Mouse (Mus musculus) MEL (cell line): ENCODE data around the gene Hgd. TPM values are rescaled to one million over a fixed set of nuclear protein-coding genes. Genes with fewer than 3 reads are reported as not detected.
A peak's percentile ranks its signal among the peaks of the same experiment; 100 is the strongest.

Experiments used
- DNase-seq: peaks from one replicate; pipeline ENCODE4 v3.0.0; 2011; ENCODE audit warnings: low read depth, low spot score
- H3K27ac ChIP-seq: 2 replicates; pipeline ENCODE4 v1.5.1; 2012; ENCODE audit warnings: low read depth, mild to moderate bottlenecking, control low read depth, low read length, moderate library complexity; ENCODE audit not compliant: control insufficient read depth
- H3K27me3 ChIP-seq, 2 experiments: fragments of 150-350 bp in 1 of 2; sonication (generic) in 1 of 2; 2 replicates each; pipeline ENCODE4 v1.6.1; 2012; ENCODE audit warnings: low read length in 2 of 2, mild to moderate bottlenecking in 2 of 2, improper control_type of control experiment in 1 of 2, moderate library complexity in 1 of 2; ENCODE audit not compliant: insufficient read depth in 2 of 2, control insufficient read depth in 1 of 2
- H3K36me3 ChIP-seq, 2 experiments: 2 replicates each; pipeline ENCODE4 v1.6.1; 2012 to 2014; ENCODE audit warnings: low read length in 2 of 2, improper control_type of control experiment in 1 of 2, inconsistent platforms in 1 of 2, mild to moderate bottlenecking in 1 of 2; ENCODE audit not compliant: insufficient read depth in 2 of 2, control insufficient read depth in 1 of 2
- H3K4me1 ChIP-seq, 2 experiments: fragments of 150-350 bp in 1 of 2; sonication (generic) in 1 of 2; 2 replicates each; pipeline ENCODE4 v1.6.1; 2012; ENCODE audit warnings: low read length in 2 of 2, improper control_type of control experiment in 1 of 2, mild to moderate bottlenecking in 1 of 2; ENCODE audit not compliant: insufficient read depth in 2 of 2, control insufficient read depth in 1 of 2
- H3K4me3 ChIP-seq, 2 experiments: fragments of 150-350 bp in 1 of 2; sonication (generic) in 1 of 2; 2 replicates each; pipeline ENCODE4 v1.5.1; 2012; ENCODE audit warnings: low read depth in 2 of 2, low read length in 2 of 2, mild to moderate bottlenecking in 2 of 2, moderate library complexity in 2 of 2, control low read depth in 1 of 2, improper control_type of control experiment in 1 of 2; ENCODE audit not compliant: control insufficient read depth in 1 of 2, insufficient read depth in 1 of 2
- H3K79me2 ChIP-seq: 2 replicates; pipeline ENCODE4 v1.6.1; 2012; ENCODE audit warnings: mild to moderate bottlenecking, low read length, moderate library complexity; ENCODE audit not compliant: control insufficient read depth, poor library complexity, insufficient read depth
- H3K9ac ChIP-seq: 2 replicates; pipeline ENCODE4 v1.6.1; 2012; ENCODE audit warnings: low read depth, mild to moderate bottlenecking, control low read depth, low read length, moderate library complexity; ENCODE audit not compliant: control insufficient read depth, poor library complexity, severe bottlenecking
- H3K9me3 ChIP-seq: fragments of 150-350 bp; sonication (generic); replicated peaks from 2 replicates; pipeline ENCODE4 v1.6.1; 2012; ENCODE audit warnings: mild to moderate bottlenecking, low read length, improper control_type of control experiment, moderate library complexity; ENCODE audit not compliant: insufficient read depth
- BHLHE40 ChIP-seq: IDR thresholded peaks from 2 replicates; pipeline ENCODE4 v1.6.1; 2012; ENCODE audit warnings: low read depth, mild to moderate bottlenecking, inconsistent platforms, low read length, improper control_type of control experiment, borderline replicate concordance
- MAFK ChIP-seq: IDR thresholded peaks from 2 replicates; pipeline ENCODE4 v1.6.1; 2011; ENCODE audit warnings: low read depth, mild to moderate bottlenecking, low read length, improper control_type of control experiment, borderline replicate concordance
- NELFE ChIP-seq: IDR thresholded peaks from 2 replicates; pipeline ENCODE4 v1.6.1; 2011; ENCODE audit warnings: low read depth, low read length, improper control_type of control experiment
- POLR2A ChIP-seq, 2 experiments: IDR thresholded peaks; 2 replicates each; pipeline ENCODE4 v1.6.1; 2011 to 2012; ENCODE audit warnings: low read length in 2 of 2, mild to moderate bottlenecking in 2 of 2, control low read depth in 1 of 2, improper control_type of control experiment in 1 of 2, low read depth in 1 of 2, moderate library complexity in 1 of 2; ENCODE audit not compliant: control insufficient read depth in 1 of 2, insufficient read depth in 1 of 2, poor library complexity in 1 of 2
- POLR2AphosphoS5 ChIP-seq: IDR thresholded peaks from 2 replicates; pipeline ENCODE4 v1.6.1; 2012; ENCODE audit warnings: low read depth, borderline replicate concordance, mild to moderate bottlenecking, inconsistent platforms, low read length, moderate library complexity, mixed read lengths
- RCOR1 ChIP-seq: IDR thresholded peaks from 2 replicates; pipeline ENCODE4 v1.6.1; 2012; ENCODE audit warnings: low read depth, mild to moderate bottlenecking, inconsistent platforms, low read length, improper control_type of control experiment
- SMC3 ChIP-seq: IDR thresholded peaks from 2 replicates; pipeline ENCODE4 v1.6.1; 2011; ENCODE audit warnings: low read depth, low read length, improper control_type of control experiment
- TBP ChIP-seq: IDR thresholded peaks from 2 replicates; pipeline ENCODE4 v1.8.0; 2011; ENCODE audit warnings: low read depth, low read length, improper control_type of control experiment
- UBTF ChIP-seq: IDR thresholded peaks from 2 replicates; pipeline ENCODE4 v1.6.1; 2012; ENCODE audit warnings: low read depth, mild to moderate bottlenecking, inconsistent platforms, low read length, improper control_type of control experiment, moderate library complexity, borderline replicate concordance; ENCODE audit not compliant: insufficient read depth
- polyA plus RNA-seq, 2 experiments: library from polyadenylated mRNA; stranded (reverse) in 1 of 2; unstranded in 1 of 2; fragments of >175 nt in 1 of 2; fragments of >200 nt in 1 of 2; gene quantifications; 2 replicates each; pipeline versions ENCODE4 v1.2.1 to v1.2.4; 2012; ENCODE audit warnings: low replicate concordance in 2 of 2, low read depth in 1 of 2; ENCODE audit not compliant: insufficient read length in 2 of 2, insufficient read depth in 1 of 2, missing spikeins in 1 of 2
- total RNA-seq: library from RNA; depleted of rRNA; stranded (reverse); fragments of 300-350 nt; gene quantifications from 2 replicates; pipeline ENCODE4 v1.2.3, GENCODE M21; 2012

Hgd gene
- total and polyA plus RNA-seq, 3 experiments: not detected

DNA sequence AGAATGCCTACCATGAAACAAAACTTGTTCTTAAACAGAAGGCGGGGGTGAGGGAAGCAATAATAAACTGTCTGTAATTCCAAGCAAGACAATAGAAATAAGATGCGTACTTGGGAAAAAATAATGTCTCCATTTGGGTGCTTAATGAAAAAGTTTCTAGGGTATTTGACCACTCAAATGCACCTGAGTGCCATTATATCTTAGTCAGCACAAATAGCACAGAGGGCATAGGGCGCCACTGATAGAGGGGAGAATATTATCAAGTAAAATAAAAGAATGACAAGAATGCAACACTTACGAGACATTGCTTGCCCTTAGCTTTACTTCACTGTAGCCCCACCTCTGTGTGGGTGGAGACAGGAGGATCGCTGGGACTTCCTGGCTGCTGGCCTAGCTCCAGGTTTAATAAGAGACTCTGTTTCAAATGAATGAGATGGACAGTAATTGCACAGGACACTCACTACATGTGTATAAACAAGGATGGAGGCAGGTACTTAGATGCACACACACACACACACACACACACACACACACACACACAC lies 85.5 kb downstream of the Hgd start:
- Histone ChIP-seq H3K9ac (no peak overlapping the region), H3K4me3 (no peak overlapping the region), H3K36me3 (no peaks in the 10 kb centered on the region), H3K9me3 (no peaks in the 10 kb centered on the region), H3K4me1 (no peaks in the 10 kb centered on the region), H3K27me3 (no peaks in the 10 kb centered on the region; a peak in 1 of 4 replicates), H3K27ac (no peak overlapping the region), H3K79me2 (no peaks in the 10 kb centered on the region)
- peak; percentile 38 for DNase-seq
- no peak for TF ChIP-seq RCOR1
- no peak for TF ChIP-seq SMC3
- TF ChIP-seq UBTF: no peak
- no peak for TF ChIP-seq NELFE
- TF ChIP-seq POLR2A (IDR thresholded peaks at IDR 0.05; ENCODE audit: control insufficient read depth in 1 of 2, insufficient read depth in 1 of 2, low read depth in 1 of 2, low read length in 2 of 2, poor library complexity in 1 of 2): no peak
- TF ChIP-seq MAFK: peak; percentile 33; the same call in 1 of the 2 replicates

DNA sequence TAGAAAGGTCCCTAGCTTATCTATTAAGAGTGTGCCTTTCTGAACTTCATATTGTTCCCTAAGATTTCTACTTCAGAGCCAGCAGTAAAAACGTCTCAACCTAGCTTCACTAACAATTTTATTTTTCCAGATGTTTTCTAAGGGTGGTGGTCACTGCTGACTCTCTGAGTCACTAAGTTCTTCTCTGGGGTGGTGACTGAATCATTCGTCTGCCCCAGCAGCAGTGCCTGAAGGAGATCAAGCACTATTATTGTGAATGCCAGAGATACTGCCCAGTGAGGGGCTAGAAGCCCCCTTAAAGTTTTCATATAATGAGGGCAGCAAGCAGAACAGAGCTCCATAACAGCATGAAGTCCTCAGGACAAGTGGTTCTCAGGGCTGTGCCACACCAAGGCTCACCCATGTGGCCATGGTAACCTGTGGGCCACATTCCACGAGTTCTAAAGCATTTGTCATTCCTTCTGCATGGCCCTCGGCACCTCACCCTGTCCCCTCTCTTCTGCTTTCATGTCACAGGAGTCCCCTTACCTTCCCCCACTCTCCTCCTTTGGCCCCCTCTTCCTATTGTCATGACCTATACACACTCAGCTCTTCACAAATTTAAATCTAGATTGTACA lies 90.8 kb downstream of the Hgd start:
- TF ChIP-seq POLR2AphosphoS5 (no peak), TBP (no peak), BHLHE40 (no peak)
- Histone ChIP-seq H3K36me3 (no peaks in the 10 kb centered on the region), H3K27me3 (peaks cover 0 to 2% of the 10 kb centered on the region in 2 experiments; a peak in 3 of 4 replicates), H3K79me2 (no peaks in the 10 kb centered on the region), H3K9ac (no peak overlapping the region), H3K4me3 (no peak overlapping the region), H3K9me3 (no peaks in the 10 kb centered on the region), H3K4me1 (no peaks in the 10 kb centered on the region), H3K27ac (no peak overlapping the region)
- DNase-seq: no peak

DNA sequence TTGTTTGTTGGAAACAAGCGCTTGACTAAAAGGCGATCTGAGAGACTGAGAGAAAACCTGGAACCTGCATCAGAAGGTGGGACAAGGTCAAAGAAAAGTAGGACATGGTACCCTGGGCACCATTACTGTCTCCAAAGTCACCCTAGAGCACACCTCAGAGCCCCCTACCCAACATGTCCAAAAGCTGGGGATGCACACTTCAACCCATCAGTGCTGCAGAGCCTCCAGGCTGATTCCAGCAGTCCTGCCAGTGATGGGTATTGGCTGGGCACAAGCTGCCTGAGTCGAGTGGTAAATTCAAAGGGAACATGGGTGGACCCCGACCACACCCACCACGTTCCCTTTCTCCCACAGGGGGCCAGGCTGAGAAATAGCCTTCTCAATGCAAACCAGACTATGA lies 95.4 kb downstream of the Hgd start:
- H3K27ac ChIP-seq: no peak overlapping the region
- H3K27me3 ChIP-seq: peaks cover 0 to 2% of the 10 kb centered on the region in 2 experiments; a peak in 2 of 4 replicates
- H3K9me3 ChIP-seq: no peaks in the 10 kb centered on the region
- DNase-seq: no peak
- H3K36me3 ChIP-seq: no peaks in the 10 kb centered on the region
- no peak for TF ChIP-seq SMC3
- no peak overlapping the region for H3K4me3 ChIP-seq
- H3K9ac ChIP-seq: no peak overlapping the region
- H3K79me2 ChIP-seq: no peaks in the 10 kb centered on the region
- no peaks in the 10 kb centered on the region for H3K4me1 ChIP-seq
